Mouse (Mus musculus) kidney, postnatal 0 days (tissue): ENCODE results near the gene Aen. TPM values are rescaled to one million over a fixed set of nuclear protein-coding genes. Genes with fewer than 3 reads are reported as not detected.

Experiments
- ATAC-seq: fragments of 200-750 bp; cut with Nextera tagmentation; replicated peaks from 2 replicates; pipeline ENCODE4 v1.8.0; 2017; ENCODE audit warnings: low read depth, moderate number of reproducible peaks, moderate TSS enrichment, moderate library complexity; ENCODE audit not compliant: low FRiP score
- DNase-seq: peaks from one replicate; pipeline ENCODE4 v3.0.0-alpha.2; 2016; ENCODE audit warnings: low spot score
- H3K27ac ChIP-seq: fragments of 300-500 bp; sonication (generic); 2 replicates; pipeline ENCODE4 v1.5.1; 2014; ENCODE audit warnings: mild to moderate bottlenecking
- H3K27me3 ChIP-seq: fragments of 300-500 bp; sonication (generic); 2 replicates; pipeline ENCODE4 v1.6.1; 2014; ENCODE audit warnings: low read length, mixed read lengths; ENCODE audit not compliant: insufficient read depth
- H3K36me3 ChIP-seq: fragments of 300-500 bp; sonication (generic); 2 replicates; pipeline ENCODE4 v1.6.1; 2014; ENCODE audit warnings: low read length, mixed read lengths; ENCODE audit not compliant: insufficient read depth
- H3K4me1 ChIP-seq: fragments of 300-500 bp; sonication (generic); replicated peaks from 2 replicates; pipeline ENCODE4 v1.6.1; 2014; ENCODE audit warnings: antibody characterized with exemption, low read length, mixed read lengths; ENCODE audit not compliant: insufficient read depth
- H3K4me2 ChIP-seq: fragments of 300-500 bp; sonication (generic); 2 replicates; pipeline ENCODE4 v1.6.1; 2014; ENCODE audit warnings: mild to moderate bottlenecking, low read length, moderate library complexity, mixed read lengths
- H3K4me3 ChIP-seq: fragments of 300-500 bp; sonication (generic); replicated peaks from 2 replicates; pipeline ENCODE4 v1.5.1; 2014; ENCODE audit warnings: low read depth, low read length
- H3K9ac ChIP-seq: fragments of 300-500 bp; sonication (generic); 2 replicates; pipeline ENCODE4 v1.6.1; 2014; ENCODE audit warnings: low read depth, low read length
- H3K9me3 ChIP-seq: fragments of 300-500 bp; sonication (generic); replicated peaks from 2 replicates; pipeline ENCODE4 v1.6.1; 2016; ENCODE audit warnings: low read length, inconsistent platforms, mixed read lengths
- CTCF ChIP-seq: IDR thresholded peaks from 2 replicates; pipeline ENCODE4 v1.5.1; 2016; ENCODE audit warnings: antibody characterized with exemption, low read depth, mild to moderate bottlenecking, moderate library complexity
- WGBS: fragments of 180-500 bp; shearing (Covaris S2); extraction: QIAGEN DNeasy Blood & Tissue Kit; methylation state at CpG from one replicate; pipeline ENCODE4 v1.1.7; 2014; 5-methylcytosine and 5-hydroxymethylcytosine counted together
- microRNA-seq: library from miRNA; unstranded; fragments of <30 nt; microRNA quantifications from one replicate; pipeline ENCODE4, GENCODE M21; 2016
- polyA plus RNA-seq: library from polyadenylated mRNA; unstranded; fragments of >200 nt; fragmentation: Nextera tagmentation; extraction: Ambion mirVana; gene quantifications from 2 replicates; pipeline ENCODE4 v1.2.1, GENCODE M21; 2015

Aen gene
- polyA plus RNA-seq, 1 experiment from 2014 or later = 33.1 TPM

DNA sequence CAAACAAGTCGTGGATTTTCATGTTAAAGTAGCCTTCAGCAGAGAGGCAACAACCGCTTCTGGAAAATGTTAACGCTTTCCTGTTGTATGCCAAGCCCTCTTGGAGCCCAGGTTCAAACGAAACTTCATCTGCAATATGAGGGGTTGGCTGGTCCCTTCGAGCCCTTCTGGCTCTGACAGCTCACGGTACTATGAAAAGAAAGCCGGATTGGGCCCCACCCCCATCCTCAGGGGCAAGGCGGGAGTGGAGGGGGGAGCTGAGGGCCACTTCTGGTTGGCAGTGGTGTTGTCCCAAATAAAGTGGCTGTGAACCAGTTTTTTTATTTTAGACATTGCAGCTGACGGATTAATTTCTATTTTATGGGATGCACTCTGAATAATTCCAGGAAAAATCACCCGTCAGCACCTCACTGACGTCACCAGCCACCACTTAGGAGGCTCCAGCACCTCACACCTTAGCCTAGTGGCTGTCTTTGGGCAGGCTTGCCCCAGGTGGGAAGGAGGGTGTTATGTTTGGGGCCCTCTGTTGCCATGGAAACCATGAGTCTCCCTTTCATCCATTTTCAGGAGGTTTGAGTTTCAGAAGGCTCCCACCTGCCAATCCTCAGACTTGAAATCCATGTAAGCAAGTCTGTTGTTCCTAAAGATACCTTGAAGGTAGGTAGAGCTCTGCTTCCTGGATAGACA is 58.4 kb downstream of the Aen start:
- Histone ChIP-seq H3K9ac (no peak overlapping the region), H3K4me1 (no peaks in the 10 kb centered on the region), H3K4me3 (no peak overlapping the region), H3K4me2 (peak overlapping the region; percentile 37; the same call in 1 of the 2 replicates), H3K36me3 (no peaks in the 10 kb centered on the region), H3K27ac (no peak overlapping the region), H3K9me3 (no peaks in the 10 kb centered on the region), H3K27me3 (no peaks in the 10 kb centered on the region)
- DNase-seq = no peak
- no peak for TF ChIP-seq CTCF
- 31% methylated on average over 11 of the region's 11 CpGs for WGBS
- no peak for ATAC-seq

DNA sequence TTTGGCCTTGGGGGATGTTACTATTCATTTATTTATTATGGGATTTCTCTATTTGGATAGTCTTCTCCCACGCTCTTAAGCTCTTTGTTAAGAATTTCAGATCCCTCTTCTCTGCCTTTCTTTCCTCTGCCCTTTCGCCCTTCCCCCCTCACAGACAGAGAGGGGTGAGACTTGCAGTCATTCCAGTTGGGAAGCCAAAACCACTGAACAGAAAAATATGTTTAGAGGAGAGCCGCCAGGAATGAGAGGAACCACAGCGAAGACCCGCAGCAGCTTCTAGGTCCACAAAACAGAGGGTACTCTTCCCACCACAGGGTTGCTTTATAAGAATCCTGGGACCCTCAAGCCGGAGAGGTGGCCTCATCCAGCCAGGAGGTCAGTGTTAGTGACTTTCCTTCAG is 59.0 kb downstream of the Aen start:
- no peaks in the 10 kb centered on the region for H3K4me1 ChIP-seq
- no peak overlapping the region for H3K4me2 ChIP-seq
- no peaks in the 10 kb centered on the region for H3K9me3 ChIP-seq
- TF ChIP-seq CTCF = no peak
- H3K27me3 ChIP-seq = no peaks in the 10 kb centered on the region
- no peak overlapping the region for H3K27ac ChIP-seq
- no peak overlapping the region for H3K4me3 ChIP-seq
- no peak overlapping the region for H3K9ac ChIP-seq
- WGBS = 84% methylated on average over 6 of the region's 6 CpGs
- peak; percentile 5 for DNase-seq
- H3K36me3 ChIP-seq = no peaks in the 10 kb centered on the region
- no peak for ATAC-seq

DNA sequence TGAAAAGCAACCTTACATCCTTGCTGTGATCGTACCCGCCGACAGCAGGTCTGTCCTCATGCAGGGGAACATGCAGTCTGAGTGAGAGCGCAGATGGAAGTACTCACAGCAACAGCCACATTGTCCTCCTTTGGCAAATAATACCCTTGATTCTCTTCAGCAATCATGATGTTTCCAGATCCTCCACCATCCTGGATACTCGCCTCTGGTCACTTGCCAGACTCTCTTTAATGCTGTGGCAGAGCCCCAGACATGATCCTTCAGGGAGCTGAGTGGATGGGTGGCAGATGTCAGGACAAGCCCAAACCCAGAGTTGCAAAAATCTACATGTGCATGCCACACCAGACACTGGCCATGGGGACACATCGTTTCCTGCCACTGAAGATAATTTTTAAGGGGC is 59.4 kb downstream of the Aen start:
- WGBS = 86% methylated on average over 6 of the region's 6 CpGs
- Histone ChIP-seq H3K27me3 (no peaks in the 10 kb centered on the region), H3K36me3 (no peaks in the 10 kb centered on the region), H3K4me1 (no peaks in the 10 kb centered on the region), H3K4me2 (no peak overlapping the region), H3K27ac (no peak overlapping the region), H3K4me3 (no peak overlapping the region), H3K9me3 (no peaks in the 10 kb centered on the region), H3K9ac (no peak overlapping the region)
- no peak for ATAC-seq
- TF ChIP-seq CTCF = no peak
- DNase-seq = no peak

DNA sequence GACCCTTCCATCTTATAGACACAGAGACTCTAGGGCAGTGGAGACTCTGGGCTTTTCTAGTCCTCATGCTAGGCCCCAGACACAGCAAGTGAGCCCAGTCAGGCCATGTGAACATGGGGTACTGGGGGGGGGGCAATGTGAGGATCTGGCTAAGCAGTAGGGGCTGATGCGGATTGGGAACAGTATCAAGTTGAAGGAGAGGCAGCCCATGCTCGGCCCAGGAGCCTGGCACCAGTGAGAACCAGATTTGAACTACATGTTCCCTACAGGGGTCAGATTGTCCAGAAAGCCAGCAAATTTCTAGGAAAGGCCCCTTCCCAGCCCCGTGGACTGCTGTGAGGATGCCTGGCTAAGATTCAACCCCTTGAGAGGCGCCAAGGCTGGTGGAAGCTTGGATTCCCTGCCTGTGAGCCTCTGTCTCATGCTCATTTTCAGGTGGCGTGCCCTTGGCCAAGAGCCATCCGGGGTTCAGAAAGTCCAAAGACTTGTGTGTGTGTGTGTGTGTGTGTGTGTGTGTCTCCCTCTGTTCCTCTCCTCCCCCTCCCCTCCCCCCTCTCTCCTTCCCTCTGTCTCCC is 62.9 kb downstream of the Aen start:
- Histone ChIP-seq H3K4me2 (no peak overlapping the region), H3K27ac (no peak overlapping the region), H3K4me1 (no peaks in the 10 kb centered on the region), H3K9ac (no peak overlapping the region), H3K36me3 (no peaks in the 10 kb centered on the region), H3K27me3 (no peaks in the 10 kb centered on the region), H3K9me3 (no peaks in the 10 kb centered on the region), H3K4me3 (no peak overlapping the region)
- no peak for TF ChIP-seq CTCF
- WGBS = 78% methylated on average over 6 of the region's 6 CpGs
- DNase-seq (no peak), ATAC-seq (no peak)

Small RNA genes lying within 50 kb of the gene (microRNA-seq; reads per million reads assigned to microRNA genes)
- 0.60 reads per million for gene Mir7-2

Other genes with a start within 250 kb of the Aen start
- gene Ntrk3, start 157.8 kb upstream of the Aen start, polyA plus RNA-seq = 1.3 and 1.5 TPM in 2 replicates
- gene Mrps11, start 112.7 kb upstream of the Aen start, polyA plus RNA-seq = 71.0 and 77.3 TPM in 2 replicates
- 79.6 and 80.4 TPM in 2 replicates for gene Mrpl46, start 112.3 kb upstream of the Aen start, polyA plus RNA-seq
- gene Det1, start 48.6 kb upstream of the Aen start, polyA plus RNA-seq = 13.9 TPM in 2 replicates
- gene Isg20, start 17.6 kb downstream of the Aen start, polyA plus RNA-seq = 2.3 and 2.8 TPM in 2 replicates
- 0.22 and 0.37 TPM in 2 replicates for gene Acan, start 157.6 kb downstream of the Aen start, polyA plus RNA-seq
- 2.6 and 3.6 TPM in 2 replicates for gene Hapln3, start 235.2 kb downstream of the Aen start, polyA plus RNA-seq